In the genomic region with DNA sequence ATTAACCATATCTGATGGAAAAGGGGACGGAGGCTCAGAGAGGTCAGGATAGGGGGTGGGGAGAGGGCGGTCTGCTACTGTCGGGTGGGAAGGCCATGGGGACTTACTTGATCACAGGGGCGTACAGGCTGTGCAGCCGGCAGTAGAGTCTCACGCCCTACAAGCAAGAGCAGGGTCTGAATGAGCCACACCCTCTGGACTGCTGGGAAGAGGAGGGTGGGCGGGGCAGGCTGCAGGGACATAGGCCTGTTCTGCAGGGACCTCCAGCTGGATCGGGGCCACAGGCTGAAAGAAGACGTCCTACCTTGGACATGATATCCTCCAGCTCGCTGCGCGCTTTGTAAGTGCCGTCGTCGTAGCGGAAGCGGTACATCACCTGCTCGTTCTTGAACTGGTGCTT, we compare ENCODE assay signal across 16 mouse cellular contexts.
"Had no signal": no experiment of that assay in that cellular context is flagged by ENCODE, and none has a peak within 500 bp of the region (broad histone marks: within the 10 kb centered on the region; RNA-seq: fewer than 3 reads in every experiment).

No protein-coding gene starts in this region.

- H3K27me3 ChIP-seq: limb, embryonic 13.5 days; liver, embryonic 13.5 days had no signal

- H3K9ac ChIP-seq: limb, embryonic 13.5 days; liver, embryonic 13.5 days had no signal

- H3K4me2 ChIP-seq: limb, embryonic 13.5 days; liver, embryonic 13.5 days; midbrain, embryonic 11.5 days had no signal

- DNase-seq: kidney, adult 9 months; kidney, postnatal 25 days; layer of hippocampus, adult 9-11 months; liver, embryonic 13.5 days; lung, adult 2 months; lung, postnatal 14 days; lung, postnatal 4 days; midbrain, embryonic 14.5 days; right cerebral cortex, postnatal 14 days; right cerebral cortex, postnatal 4 days; thymus, adult 18-20 months; thymus, postnatal 36 days had no signal

- H3K4me3 ChIP-seq: layer of hippocampus, adult 2 months; limb, embryonic 10.5 days; limb, embryonic 13.5 days; liver, embryonic 13.5 days had no signal

- H3K9me3 ChIP-seq: limb, embryonic 10.5 days; limb, embryonic 13.5 days; liver, embryonic 13.5 days had no signal

- H3K27ac ChIP-seq: layer of hippocampus, adult 2 months; limb, embryonic 10.5 days; limb, embryonic 13.5 days; liver, embryonic 13.5 days had no signal
